Mouse (Mus musculus): ENCODE results near the gene Trpc4ap. TPM values are rescaled to one million over a fixed set of nuclear protein-coding genes. Genes with fewer than 3 reads are reported as not detected.
"Not testable (repeated sequence)": the region's sequence is repeated elsewhere in the genome, so short reads cannot be mapped to it uniquely, and the experiment has no call there.

Gene Trpc4ap
- polyA plus RNA-seq (2012; rRNA removed): 66.5 and 133 TPM in 2 replicates

- no peaks in the 10 kb centered on the region; the same call in 1 of the 2 replicates for H3K4me1 ChIP-seq (ENCODE audit: control insufficient read depth, insufficient read depth, insufficient read length, low read length)
- H3K36me3 ChIP-seq (ENCODE audit: control insufficient read depth, insufficient read depth, low read length): peaks cover 3% of the 10 kb centered on the region; the same call in 1 of the 2 replicates
- H3K4me3 ChIP-seq (ENCODE audit: low read depth, low read length): peak within 1 kb of the TSS; percentile 90
- H3K27me3 ChIP-seq (ENCODE audit: control insufficient read depth, insufficient read depth, low read length): no peaks in the 10 kb centered on the region
- TF ChIP-seq CTCF (IDR thresholded peaks at IDR 0.05; ENCODE audit: extremely low read depth, insufficient read length, insufficient replicate concordance, low read depth, low read length) (peak; percentile 82), POLR2A (IDR thresholded peaks at IDR 0.05; ENCODE audit: low read depth, low read length) (peak; percentile 93)
- H3K27ac ChIP-seq (ENCODE audit: insufficient read depth, low read depth, low read length): peak within 1 kb of the TSS; percentile 38; the same call in 1 of the 2 replicates
- under 1% methylated on average over 71 of the region's 72 CpGs for WGBS
Observed at GRCm38 (mm10) chr2:155691723-155692493, at the start of gene Trpc4ap. TSS of gene Trpc4ap (minus strand) at chr2:155692384.

- WGBS: 64% methylated on average over 9 of the region's 9 CpGs
- TF ChIP-seq POLR2A (IDR thresholded peaks at IDR 0.05; ENCODE audit: low read depth, low read length) (no peak), CTCF (IDR thresholded peaks at IDR 0.05; ENCODE audit: extremely low read depth, insufficient read length, insufficient replicate concordance, low read depth, low read length) (no peak)
- Histone ChIP-seq H3K4me3 (ENCODE audit: low read depth, low read length) (no peak overlapping the region), H3K27ac (ENCODE audit: insufficient read depth, low read depth, low read length) (no peak overlapping the region), H3K36me3 (ENCODE audit: control insufficient read depth, insufficient read depth, low read length) (no peaks in the 10 kb centered on the region), H3K27me3 (ENCODE audit: control insufficient read depth, insufficient read depth, low read length) (no peaks in the 10 kb centered on the region), H3K4me1 (ENCODE audit: control insufficient read depth, insufficient read depth, insufficient read length, low read length) (peaks cover 4% of the 10 kb centered on the region; the same call in 1 of the 2 replicates)
Observed at GRCm38 (mm10) chr2:155737803-155738202, 45.6 kb upstream of the Trpc4ap start.

- TF ChIP-seq POLR2A (IDR thresholded peaks at IDR 0.05; ENCODE audit: low read depth, low read length) (no peak), CTCF (IDR thresholded peaks at IDR 0.05; ENCODE audit: extremely low read depth, insufficient read length, insufficient replicate concordance, low read depth, low read length) (no peak)
- H3K36me3 ChIP-seq (ENCODE audit: control insufficient read depth, insufficient read depth, low read length): no peaks in the 10 kb centered on the region
- H3K27me3 ChIP-seq (ENCODE audit: control insufficient read depth, insufficient read depth, low read length): no peaks in the 10 kb centered on the region
- no peak overlapping the region for H3K27ac ChIP-seq (ENCODE audit: insufficient read depth, low read depth, low read length)
- H3K4me1 ChIP-seq (ENCODE audit: control insufficient read depth, insufficient read depth, insufficient read length, low read length): no peaks in the 10 kb centered on the region
- H3K4me3 ChIP-seq (ENCODE audit: low read depth, low read length): no peak overlapping the region
- 69% methylated on average over 6 of the region's 6 CpGs for WGBS
Observed at GRCm38 (mm10) chr2:155736936-155737335, 44.8 kb upstream of the Trpc4ap start.

- H3K36me3 ChIP-seq (ENCODE audit: control insufficient read depth, insufficient read depth, low read length); H3K27me3 ChIP-seq (ENCODE audit: control insufficient read depth, insufficient read depth, low read length); H3K4me3 ChIP-seq (ENCODE audit: low read depth, low read length); H3K27ac ChIP-seq (ENCODE audit: insufficient read depth, low read depth, low read length); H3K4me1 ChIP-seq (ENCODE audit: control insufficient read depth, insufficient read depth, insufficient read length, low read length): not testable (repeated sequence)
- WGBS: 79% methylated on average over 5 of the region's 5 CpGs
Observed at GRCm38 (mm10) chr2:155735766-155736165, 43.6 kb upstream of the Trpc4ap start, which contains the start of gene Gm17581. TSS of gene Gm17581 (minus strand) at chr2:155735866.

GRCm38 (mm10) chr2:155735080-155735479 is 42.9 kb upstream of the Trpc4ap start:
- 72% methylated on average over 5 of the region's 5 CpGs for WGBS
- no peak for TF ChIP-seq CTCF (IDR thresholded peaks at IDR 0.05; ENCODE audit: extremely low read depth, insufficient read length, insufficient replicate concordance, low read depth, low read length)
- no peak for TF ChIP-seq POLR2A (IDR thresholded peaks at IDR 0.05; ENCODE audit: low read depth, low read length)

GRCm38 (mm10) chr2:155729158-155729645 is 37.0 kb upstream of the Trpc4ap start, which contains the start of gene Edem2:
TSS of gene Edem2 (minus strand) at chr2:155729475.
- under 1% methylated on average over 33 of the region's 33 CpGs for WGBS

More at GRCm38 (mm10) chr2:155735080-155735479, 42.9 kb upstream of the Trpc4ap start:
- Histone ChIP-seq H3K27ac (ENCODE audit: insufficient read depth, low read depth, low read length) (no peak overlapping the region), H3K4me3 (ENCODE audit: low read depth, low read length) (no peak overlapping the region), H3K27me3 (ENCODE audit: control insufficient read depth, insufficient read depth, low read length) (no peaks in the 10 kb centered on the region), H3K36me3 (ENCODE audit: control insufficient read depth, insufficient read depth, low read length) (no peaks in the 10 kb centered on the region), H3K4me1 (ENCODE audit: control insufficient read depth, insufficient read depth, insufficient read length, low read length) (no peaks in the 10 kb centered on the region)

GRCm38 (mm10) chr2:155728742-155729141 is 36.6 kb upstream of the Trpc4ap start:
- peak overlapping the region; percentile 5 for H3K27ac ChIP-seq (ENCODE audit: insufficient read depth, low read depth, low read length)
- H3K4me3 ChIP-seq (ENCODE audit: low read depth, low read length): peak overlapping the region; percentile 92
- WGBS: 2% methylated on average over 15 of the region's 15 CpGs
- H3K4me1 ChIP-seq (ENCODE audit: control insufficient read depth, insufficient read depth, insufficient read length, low read length): no peaks in the 10 kb centered on the region
- peaks cover 7% of the 10 kb centered on the region; the same call in 1 of the 2 replicates for H3K36me3 ChIP-seq (ENCODE audit: control insufficient read depth, insufficient read depth, low read length)
- TF ChIP-seq POLR2A (IDR thresholded peaks at IDR 0.05; ENCODE audit: low read depth, low read length) (no peak), CTCF (IDR thresholded peaks at IDR 0.05; ENCODE audit: extremely low read depth, insufficient read length, insufficient replicate concordance, low read depth, low read length) (no peak)
- no peaks in the 10 kb centered on the region for H3K27me3 ChIP-seq (ENCODE audit: control insufficient read depth, insufficient read depth, low read length)

More at GRCm38 (mm10) chr2:155729158-155729645, 37.0 kb upstream of the Trpc4ap start, which contains the start of gene Edem2:
- Histone ChIP-seq H3K4me1 (ENCODE audit: control insufficient read depth, insufficient read depth, insufficient read length, low read length) (no peaks in the 10 kb centered on the region), H3K4me3 (ENCODE audit: low read depth, low read length) (peak within 1 kb of the TSS; percentile 92), H3K36me3 (ENCODE audit: control insufficient read depth, insufficient read depth, low read length) (peaks cover 7% of the 10 kb centered on the region; the same call in 1 of the 2 replicates), H3K27ac (ENCODE audit: insufficient read depth, low read depth, low read length) (peak within 1 kb of the TSS; percentile 5), H3K27me3 (ENCODE audit: control insufficient read depth, insufficient read depth, low read length) (no peaks in the 10 kb centered on the region)
- TF ChIP-seq POLR2A (IDR thresholded peaks at IDR 0.05; ENCODE audit: low read depth, low read length) (peak; percentile 83), CTCF (IDR thresholded peaks at IDR 0.05; ENCODE audit: extremely low read depth, insufficient read length, insufficient replicate concordance, low read depth, low read length) (no peak)
